Mouse (Mus musculus): ENCODE data around the gene Vmn2r63. TPM values are rescaled to one million over a fixed set of nuclear protein-coding genes. Genes with fewer than 3 reads are reported as not detected.
"Not testable (repeated sequence)": the region's sequence is repeated elsewhere in the genome, so short reads cannot be mapped to it uniquely, and the experiment has no call there.

Gene Vmn2r63
- polyA plus RNA-seq (2016; fragmentation: Nextera tagmentation; extraction: Ambion mirVana), result not detected in 2 replicates

DNA sequence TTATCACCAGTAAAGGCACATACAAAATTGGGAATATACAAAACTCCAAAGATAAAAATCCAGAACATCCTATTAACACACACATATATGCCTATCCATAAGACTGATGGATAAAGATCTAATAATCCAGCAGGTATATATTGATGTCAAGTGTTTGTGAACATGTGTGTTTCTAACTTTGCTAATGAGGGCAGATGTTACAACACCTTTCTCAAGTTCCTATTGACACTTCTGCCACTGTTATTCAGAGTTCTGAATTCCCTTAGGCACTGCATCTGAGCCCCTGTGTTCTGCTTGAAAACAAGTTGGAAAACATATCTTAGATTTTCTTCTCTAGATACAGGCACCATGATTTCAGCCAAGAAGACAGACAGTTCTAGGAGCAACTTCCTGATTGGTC, at the start of gene Vmn2r63:
Vmn2r63 (minus strand) TSS at position 101 of the 400 bp plus-strand sequence.
- H3K9me3 ChIP-seq (replicated peaks); H3K27ac ChIP-seq; H3K27me3 ChIP-seq; H3K4me1 ChIP-seq; H3K36me3 ChIP-seq; H3K9ac ChIP-seq; ATAC-seq (ENCODE audit: low FRiP score); H3K4me2 ChIP-seq (replicated peaks); H3K4me3 ChIP-seq: not testable (repeated sequence)

DNA sequence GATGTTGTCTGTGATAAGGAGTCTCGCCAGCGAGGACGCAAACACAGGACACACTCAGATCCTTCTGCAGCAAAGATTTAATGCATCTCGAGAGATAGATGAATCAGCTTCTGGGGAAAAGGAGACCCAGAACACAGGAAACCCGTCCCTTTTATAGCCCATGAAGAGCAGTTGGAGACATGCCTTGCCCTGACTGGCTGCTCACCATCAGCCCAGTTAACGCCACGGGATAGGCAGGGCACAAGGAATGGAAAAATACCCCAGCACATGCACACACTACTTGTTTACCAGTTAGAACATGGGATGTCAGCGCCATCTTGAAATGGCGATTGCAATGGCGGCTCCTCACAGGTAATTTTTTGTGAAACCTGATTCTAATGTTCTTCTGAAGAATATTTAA, 47.1 kb upstream of the Vmn2r63 start:
- no peak for ATAC-seq (ENCODE audit: low FRiP score)
- H3K27ac ChIP-seq, result no peak overlapping the region
- no peaks in the 10 kb centered on the region for H3K4me1 ChIP-seq
- H3K36me3 ChIP-seq, result no peaks in the 10 kb centered on the region
- no peak overlapping the region for H3K4me2 ChIP-seq (replicated peaks)
- no peaks in the 10 kb centered on the region for H3K27me3 ChIP-seq
- no peak overlapping the region for H3K4me3 ChIP-seq
- no peak overlapping the region for H3K9ac ChIP-seq
- peaks cover 58% of the 10 kb centered on the region for H3K9me3 ChIP-seq (replicated peaks)
- 92% methylated on average over 10 of the region's 10 CpGs for WGBS

DNA sequence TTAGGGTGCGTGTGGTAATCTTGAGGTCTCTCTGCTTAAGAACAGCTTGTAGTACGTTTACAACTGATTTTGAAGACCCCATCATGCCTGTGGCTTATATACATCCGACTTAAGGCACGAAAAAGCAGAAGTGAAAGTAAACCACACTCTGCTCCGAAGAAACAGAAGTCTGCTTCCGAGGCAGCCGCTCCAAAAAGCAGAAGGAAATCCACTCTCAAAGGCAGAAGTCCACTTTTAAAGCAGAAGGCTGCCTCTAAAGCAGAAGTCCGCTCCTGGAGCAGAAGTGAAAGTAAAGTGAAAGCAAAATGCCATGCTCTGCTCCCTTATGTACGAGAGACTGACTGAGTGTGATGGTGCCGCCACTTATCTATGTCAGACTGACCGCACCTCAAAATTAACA, 46.5 kb upstream of the Vmn2r63 start:
- Histone ChIP-seq H3K36me3 (no peaks in the 10 kb centered on the region), H3K4me2 (replicated peaks) (no peak overlapping the region), H3K4me3 (no peak overlapping the region), H3K27me3 (no peaks in the 10 kb centered on the region), H3K27ac (no peak overlapping the region), H3K9ac (no peak overlapping the region), H3K4me1 (no peaks in the 10 kb centered on the region), H3K9me3 (replicated peaks) (peaks cover 58% of the 10 kb centered on the region)
- 88% methylated on average over 11 of the region's 11 CpGs for WGBS
- no peak for ATAC-seq (ENCODE audit: low FRiP score)

- 70% methylated on average over 9 of the region's 9 CpGs for WGBS
- Histone ChIP-seq H3K36me3 (no peaks in the 10 kb centered on the region), H3K27me3 (no peaks in the 10 kb centered on the region), H3K4me1 (no peaks in the 10 kb centered on the region), H3K4me2 (replicated peaks) (no peak overlapping the region), H3K27ac (no peak overlapping the region), H3K9me3 (replicated peaks) (peaks cover 60% of the 10 kb centered on the region), H3K4me3 (no peak overlapping the region), H3K9ac (no peak overlapping the region)
- ATAC-seq (ENCODE audit: low FRiP score), result no peak
Observed at GRCm38 (mm10) chr7:42965246-42965645, 31.6 kb upstream of the Vmn2r63 start.

DNA sequence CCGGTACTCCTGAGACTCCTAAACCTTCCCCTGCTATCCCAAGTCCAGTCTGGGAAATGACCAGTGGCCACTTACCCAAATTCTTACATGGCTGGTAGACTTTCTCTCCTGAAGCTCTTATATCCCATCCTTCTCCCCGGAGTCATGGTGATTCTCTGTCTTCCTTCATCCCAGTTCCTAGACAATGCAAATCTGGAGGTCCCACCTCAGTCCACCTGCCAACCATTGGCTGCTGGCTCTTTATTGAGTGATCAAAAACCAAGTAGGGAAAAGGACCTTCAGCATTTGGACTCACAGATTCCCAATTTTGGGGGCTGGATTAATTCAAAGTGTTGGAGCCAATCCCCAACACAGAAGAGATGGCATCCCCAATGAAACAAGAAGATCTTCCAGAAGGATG, 35.6 kb downstream of the Vmn2r63 start:
- 95% methylated on average over 2 of the region's 2 CpGs for WGBS
- not testable (repeated sequence) for H3K4me1 ChIP-seq; H3K9ac ChIP-seq; H3K36me3 ChIP-seq; H3K27ac ChIP-seq; ATAC-seq (ENCODE audit: low FRiP score); H3K4me3 ChIP-seq; H3K27me3 ChIP-seq; H3K4me2 ChIP-seq (replicated peaks)
- H3K9me3 ChIP-seq (replicated peaks), result peaks cover 34% of the 10 kb centered on the region

- Histone ChIP-seq H3K36me3 (no peaks in the 10 kb centered on the region), H3K4me1 (no peaks in the 10 kb centered on the region), H3K4me3 (no peak overlapping the region), H3K9ac (no peak overlapping the region), H3K27me3 (no peaks in the 10 kb centered on the region), H3K4me2 (replicated peaks) (no peak overlapping the region), H3K9me3 (replicated peaks) (peaks cover 16% of the 10 kb centered on the region), H3K27ac (no peak overlapping the region)
- 45% methylated on average over 23 of the region's 23 CpGs for WGBS
- ATAC-seq (ENCODE audit: low FRiP score), result no peak
Observed at GRCm38 (mm10) chr7:42878090-42878489, 55.5 kb downstream of the Vmn2r63 start.

DNA sequence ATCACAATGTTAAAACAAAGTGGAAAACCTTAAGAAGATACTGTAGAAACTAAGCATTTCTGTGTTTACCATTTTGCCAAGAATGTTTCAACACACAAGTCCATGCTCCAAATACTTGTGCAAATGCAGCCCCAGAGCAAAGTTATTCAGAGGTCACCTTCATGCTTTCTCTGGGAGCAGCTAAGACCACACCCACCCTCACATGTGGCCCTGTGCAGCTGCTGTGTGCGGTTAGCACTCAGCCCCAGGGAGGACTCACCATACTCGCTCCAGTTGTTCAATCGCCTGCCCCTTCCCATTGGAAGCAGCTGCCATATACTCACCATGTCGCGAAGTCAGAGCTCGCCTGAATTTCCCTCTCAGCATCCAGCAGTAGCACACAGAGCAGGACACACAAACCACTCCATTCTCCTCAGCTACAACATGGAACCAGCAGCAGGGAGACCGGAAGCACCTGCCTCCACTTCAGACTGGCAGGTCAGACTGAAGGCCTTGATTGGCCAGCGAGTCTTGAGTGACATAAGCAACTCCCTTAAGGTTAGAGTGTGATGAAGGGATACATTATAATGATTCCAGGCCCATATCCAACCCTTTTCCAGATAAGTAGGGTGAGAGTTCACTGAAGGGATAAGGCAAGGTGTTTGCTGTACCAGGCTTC, 66.7 kb downstream of the Vmn2r63 start, which contains the start of gene Gm2381:
Gm2381 (minus strand) TSS at position 434 of the 658 bp plus-strand sequence.
- H3K4me2 ChIP-seq (replicated peaks); H3K4me3 ChIP-seq; H3K9ac ChIP-seq; H3K36me3 ChIP-seq; ATAC-seq (ENCODE audit: low FRiP score); H3K27me3 ChIP-seq; H3K4me1 ChIP-seq; H3K27ac ChIP-seq: not testable (repeated sequence)
- WGBS, result 82% methylated on average over 8 of the region's 8 CpGs
- peaks cover 14% of the 10 kb centered on the region; the same call in 1 of the 2 replicates for H3K9me3 ChIP-seq (replicated peaks)

Small RNAs within 50 kb of the gene (microRNA-seq; reads per million reads assigned to microRNA genes)
- not detected for gene Gm23256

Other genes starting within 250 kb of the Vmn2r63 start
- gene Zfp975, start 241.1 kb downstream of the Vmn2r63 start, polyA plus RNA-seq (2016; fragmentation: Nextera tagmentation; extraction: Ambion mirVana), result 8.2 and 8.6 TPM in 2 replicates
- not detected in 2 replicates for gene Gm17067, start 206.8 kb downstream of the Vmn2r63 start, polyA plus RNA-seq (2016; fragmentation: Nextera tagmentation; extraction: Ambion mirVana)
- gene Vmn2r62, start 140.3 kb downstream of the Vmn2r63 start, polyA plus RNA-seq (2016; fragmentation: Nextera tagmentation; extraction: Ambion mirVana), result not detected in 2 replicates
- not detected in 2 replicates for gene Gm2381, start 66.6 kb downstream of the Vmn2r63 start, polyA plus RNA-seq (2016; fragmentation: Nextera tagmentation; extraction: Ambion mirVana)
- not detected in 2 replicates for gene Gm9268, start 84.9 kb upstream of the Vmn2r63 start, polyA plus RNA-seq (2016; fragmentation: Nextera tagmentation; extraction: Ambion mirVana)
- not detected in 2 replicates for gene Zfp936, start 180.4 kb upstream of the Vmn2r63 start, polyA plus RNA-seq (2016; fragmentation: Nextera tagmentation; extraction: Ambion mirVana)